Mouse (Mus musculus) brain, embryonic 18.5 days (tissue): Measurements from ENCODE around the gene Stat6.

Source experiments
- DNase-seq: peaks from one replicate; pipeline ENCODE4 v3.0.0-alpha.2; 2012; ENCODE audit warnings: low read depth, low spot score

Stat6 gene

DNA sequence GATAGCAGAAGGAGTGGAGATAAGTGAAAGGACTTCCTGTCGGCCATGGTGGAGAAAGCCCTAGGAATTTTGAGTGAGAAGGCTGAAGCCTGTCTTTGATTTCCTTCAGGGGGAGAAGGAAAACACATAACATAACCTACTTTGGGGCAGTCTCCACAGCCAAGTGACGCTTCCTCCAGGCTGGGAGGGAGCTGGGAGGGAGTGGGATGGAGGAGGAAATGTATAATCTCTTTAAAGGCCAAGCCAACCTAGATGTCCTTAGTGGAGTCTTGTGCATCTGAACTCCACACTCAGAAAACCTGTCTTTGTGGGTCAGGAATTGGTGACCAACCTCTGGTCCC lies 27.8 kb upstream of the Stat6 start:
- no peak for DNase-seq

DNA sequence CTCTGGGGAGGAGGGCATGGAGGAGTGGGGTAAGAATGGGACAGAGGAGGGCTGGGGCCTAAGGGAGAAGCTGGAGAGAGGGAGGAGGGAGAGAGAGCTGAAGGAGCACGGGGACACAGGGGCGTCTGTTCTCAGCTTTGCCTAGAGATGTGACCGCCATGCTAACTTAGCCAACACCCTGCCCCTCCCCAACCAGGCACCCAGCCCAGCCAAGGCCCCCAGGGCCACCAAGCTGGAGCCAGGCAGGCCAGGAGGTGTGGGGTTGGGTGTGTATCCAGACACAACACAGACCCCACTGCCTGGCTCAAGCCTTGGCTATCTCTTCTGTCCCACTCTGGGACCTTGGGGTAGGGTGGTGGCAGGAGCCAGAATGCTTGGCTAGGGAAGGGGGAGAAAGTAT lies 27.2 kb upstream of the Stat6 start:
- no peak for DNase-seq

DNA sequence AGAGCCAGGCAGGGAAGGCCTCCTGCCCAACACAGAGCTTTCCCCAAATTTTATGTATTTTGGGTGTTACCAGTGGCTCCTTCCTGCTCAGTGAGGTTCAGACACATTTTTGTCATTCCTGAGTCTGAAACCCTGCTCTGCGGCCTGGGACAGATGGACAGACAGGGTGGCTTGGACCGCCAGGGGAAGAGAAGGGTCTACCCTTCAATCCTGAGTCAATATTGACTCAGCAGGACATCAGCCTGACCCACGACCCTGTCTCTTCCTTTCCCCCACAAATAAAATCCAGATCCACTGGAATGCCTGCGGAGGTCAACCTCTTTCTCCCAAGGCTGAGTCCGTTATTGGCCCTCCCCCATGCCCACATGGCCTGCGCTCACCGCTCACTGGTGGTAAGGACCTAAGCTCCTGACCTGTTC lies 26.5 kb upstream of the Stat6 start:
- no peak for DNase-seq

DNA sequence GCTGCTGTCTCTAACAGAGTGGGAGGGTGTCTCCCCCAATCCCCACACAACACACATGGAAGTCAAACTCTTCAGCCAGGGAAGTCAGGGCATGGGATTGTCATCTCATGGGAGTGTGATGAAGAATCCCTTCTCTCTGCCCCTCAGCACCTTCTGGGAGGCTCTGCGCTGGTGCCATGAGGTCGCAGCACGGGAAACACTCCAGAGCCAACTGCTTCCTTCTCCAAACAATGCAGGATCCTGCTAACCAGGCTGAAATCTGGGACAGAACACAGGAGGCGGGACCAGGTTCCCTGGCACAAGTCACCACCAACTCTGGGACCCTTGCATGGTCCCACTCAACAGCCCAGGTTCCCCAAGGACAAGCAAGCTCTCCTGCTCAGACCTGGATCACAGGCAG lies 25.5 kb upstream of the Stat6 start:
- DNase-seq = no peak

DNA sequence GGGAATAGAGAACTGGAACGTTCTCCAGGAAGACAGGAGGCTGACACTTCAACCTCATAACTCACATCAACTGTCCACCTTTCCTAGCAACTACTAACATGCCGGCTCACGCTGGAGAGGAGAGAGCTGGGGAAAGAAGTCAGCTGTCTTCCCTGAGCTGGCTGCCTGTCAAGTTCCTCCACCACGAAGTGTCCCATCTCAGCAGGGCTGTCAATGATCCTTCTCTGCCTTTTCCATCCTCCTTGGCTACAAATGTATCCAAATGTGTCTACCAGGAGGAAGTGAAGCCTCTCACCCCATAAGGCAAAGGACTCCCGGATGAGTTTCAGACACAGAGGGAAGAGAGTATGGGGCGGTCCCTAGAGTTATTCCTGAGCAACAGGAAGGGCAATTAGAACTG lies 24.6 kb upstream of the Stat6 start:
- no peak for DNase-seq

DNA sequence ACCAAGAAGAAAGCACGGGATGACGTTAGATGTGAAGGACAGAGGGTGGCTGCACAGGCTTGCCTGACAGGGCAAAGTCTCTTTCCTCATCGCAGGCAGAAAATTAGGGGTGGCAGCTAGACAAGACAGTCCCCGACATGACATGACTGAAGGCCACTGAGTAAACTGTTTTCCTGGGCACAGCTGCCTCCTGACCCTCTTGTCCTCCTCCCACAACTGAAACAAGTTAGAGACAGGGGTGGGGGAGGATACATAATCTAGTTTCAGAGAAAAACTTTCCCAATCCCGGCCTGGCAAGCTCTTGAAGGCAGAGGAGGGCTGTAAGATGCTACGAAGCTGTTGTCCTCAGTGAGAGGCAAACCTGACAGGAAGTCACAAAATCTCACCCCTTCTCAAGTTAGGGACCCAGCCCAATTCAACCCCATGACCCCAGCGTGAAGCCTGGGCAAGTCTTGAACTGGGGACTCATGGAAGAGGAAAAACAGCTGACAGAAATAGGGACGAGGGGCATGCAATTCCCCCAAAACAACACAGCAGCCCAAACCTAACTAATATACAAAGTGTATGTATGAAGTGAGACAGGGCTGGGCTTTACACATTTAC lies 23.6 kb upstream of the Stat6 start:
- DNase-seq = no peak

DNA sequence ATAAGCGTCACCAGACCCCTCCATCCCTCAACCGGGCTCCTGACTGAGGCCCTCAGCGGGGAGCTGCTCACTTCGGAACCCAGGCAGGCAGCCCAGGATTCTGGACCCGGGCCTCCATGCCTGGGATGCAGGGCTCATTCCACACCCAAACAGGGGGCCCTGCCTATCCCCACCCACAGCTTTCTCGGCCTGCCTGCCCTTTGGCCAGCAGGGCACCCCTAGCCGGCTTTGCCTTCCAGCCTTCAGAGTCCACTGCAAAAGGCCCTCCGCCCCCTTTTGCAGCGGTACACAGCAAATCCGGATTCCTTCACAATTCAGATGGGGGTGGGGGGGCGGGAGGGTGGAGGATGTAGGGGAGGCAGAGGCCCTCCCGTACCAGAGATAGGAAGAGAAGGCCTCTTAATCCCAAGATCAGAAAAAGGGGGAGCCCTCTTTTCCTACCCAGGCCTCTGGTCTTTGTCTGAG lies 22.8 kb upstream of the Stat6 start:
- no peak for DNase-seq

DNA sequence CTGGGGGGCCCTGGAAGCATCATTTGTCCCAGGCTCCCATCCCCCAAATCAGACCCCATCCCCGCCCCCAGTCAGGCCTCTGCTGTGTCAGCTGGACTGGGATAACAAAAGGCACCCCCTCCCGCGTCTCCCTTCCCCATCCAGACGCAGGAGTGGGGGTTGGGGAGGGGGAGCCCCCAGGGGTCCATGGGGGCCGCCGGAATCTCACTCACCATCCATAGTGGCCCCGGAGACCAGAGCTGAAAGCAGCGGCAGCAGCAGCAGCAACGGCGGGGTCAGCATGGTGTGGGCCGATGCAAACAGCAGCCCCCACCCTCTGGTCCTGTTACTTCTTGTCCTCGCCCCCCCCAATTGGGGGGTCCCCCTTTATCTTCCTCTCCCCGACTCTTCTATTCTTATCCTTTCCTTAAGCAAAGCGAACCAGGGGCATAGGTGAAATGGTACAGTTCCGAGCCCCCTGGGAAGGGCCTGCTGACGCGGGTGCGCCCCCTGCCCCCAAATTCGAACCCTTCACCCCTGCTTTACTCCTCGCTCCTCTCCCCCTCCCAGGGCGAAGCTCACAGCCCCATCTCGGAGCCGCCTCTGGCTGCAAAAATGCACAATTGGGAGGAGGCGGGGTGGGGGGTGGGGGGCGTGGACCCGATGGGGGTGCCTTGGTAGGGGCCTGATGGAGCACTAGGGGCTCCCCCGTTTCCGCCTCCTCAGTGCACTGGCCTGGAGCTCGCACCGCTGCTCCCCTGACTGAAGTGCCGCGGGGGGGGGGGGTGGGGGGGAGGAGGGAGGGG lies 22.2 kb upstream of the Stat6 start, which contains the start of gene Lrp1:
Lrp1 (minus strand) TSS at position 743 of the 785 bp plus-strand sequence.
- no peak for DNase-seq

DNA sequence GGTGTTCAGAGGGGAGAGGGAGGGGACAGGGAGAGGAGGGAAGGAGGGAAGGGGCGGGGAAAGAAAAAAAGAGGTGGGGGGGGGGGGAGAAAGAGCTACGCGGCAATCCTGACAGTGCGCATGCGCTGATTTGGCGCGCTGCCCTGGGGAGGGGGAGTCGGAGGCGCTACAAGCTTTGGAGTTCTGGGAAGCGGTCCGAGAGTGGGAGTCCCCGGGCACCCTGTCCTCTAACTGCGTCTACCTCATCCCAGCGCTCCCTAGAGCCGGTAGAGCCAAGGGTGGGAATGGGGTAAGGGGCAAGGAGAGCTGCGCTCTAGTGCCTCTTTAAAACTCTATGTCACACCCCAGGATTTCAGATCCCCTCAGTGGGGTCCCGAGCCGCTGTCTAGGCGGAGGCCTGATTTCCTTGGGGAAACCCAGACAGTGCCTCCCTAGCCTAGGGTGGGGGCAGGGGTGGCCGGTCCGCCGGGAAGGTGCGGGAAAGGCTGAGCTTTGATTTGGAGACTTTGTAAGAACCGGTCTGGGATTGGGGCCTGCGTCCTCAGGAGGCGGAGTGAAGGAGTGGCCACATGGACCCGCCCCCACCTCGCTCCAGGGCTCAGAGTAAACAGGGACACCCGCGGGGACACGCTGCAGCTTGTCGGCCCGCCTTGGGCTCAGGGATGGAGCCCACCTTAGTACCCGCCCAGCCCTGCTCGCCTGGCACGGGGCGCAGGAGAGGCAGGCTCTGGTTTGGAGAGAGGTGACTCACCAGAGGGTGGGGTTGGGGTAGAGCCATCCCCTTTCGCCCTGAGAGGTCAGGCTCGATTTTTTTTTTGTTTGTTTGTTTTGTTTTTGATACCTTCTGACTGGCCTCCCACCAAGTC lies 21.4 kb upstream of the Stat6 start:
- DNase-seq = peak; percentile 78

DNA sequence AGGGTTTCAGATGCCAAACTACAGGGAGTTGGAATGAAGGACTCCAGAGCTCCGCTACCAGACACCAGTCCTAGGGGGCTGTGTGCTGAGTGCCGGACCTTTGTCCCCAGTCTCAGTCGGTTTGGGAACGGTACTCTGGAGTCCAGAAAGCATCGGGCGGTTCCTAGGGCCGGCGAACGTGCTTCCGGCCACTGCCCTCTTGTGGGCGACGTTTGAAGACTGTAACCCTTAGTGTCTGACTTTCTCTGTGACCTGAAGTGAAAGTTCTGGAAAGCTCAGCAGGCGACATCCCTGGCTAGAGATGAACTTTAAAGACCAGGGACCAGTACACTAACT lies 20.8 kb upstream of the Stat6 start:
- DNase-seq = no peak

DNA sequence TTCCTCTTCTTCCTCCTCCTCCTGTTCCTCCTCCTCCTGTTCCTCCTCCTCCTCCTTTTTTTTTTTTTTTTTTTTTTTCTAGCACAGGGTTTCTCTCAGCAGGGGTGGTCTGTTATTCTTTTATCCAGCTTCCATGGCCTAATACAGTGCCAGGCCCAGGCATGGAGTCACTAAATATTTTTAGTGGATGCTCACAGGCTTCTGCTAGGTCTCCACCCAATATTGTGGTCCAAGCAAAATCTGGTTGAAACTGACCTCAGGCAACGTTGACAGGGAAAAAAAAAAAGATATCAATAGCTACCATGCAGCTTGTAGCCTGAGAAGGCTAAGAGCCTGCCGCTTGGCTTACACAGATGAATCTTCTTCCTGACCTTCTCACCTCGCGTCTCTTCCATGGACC lies 20.1 kb upstream of the Stat6 start:
- no peak for DNase-seq

DNA sequence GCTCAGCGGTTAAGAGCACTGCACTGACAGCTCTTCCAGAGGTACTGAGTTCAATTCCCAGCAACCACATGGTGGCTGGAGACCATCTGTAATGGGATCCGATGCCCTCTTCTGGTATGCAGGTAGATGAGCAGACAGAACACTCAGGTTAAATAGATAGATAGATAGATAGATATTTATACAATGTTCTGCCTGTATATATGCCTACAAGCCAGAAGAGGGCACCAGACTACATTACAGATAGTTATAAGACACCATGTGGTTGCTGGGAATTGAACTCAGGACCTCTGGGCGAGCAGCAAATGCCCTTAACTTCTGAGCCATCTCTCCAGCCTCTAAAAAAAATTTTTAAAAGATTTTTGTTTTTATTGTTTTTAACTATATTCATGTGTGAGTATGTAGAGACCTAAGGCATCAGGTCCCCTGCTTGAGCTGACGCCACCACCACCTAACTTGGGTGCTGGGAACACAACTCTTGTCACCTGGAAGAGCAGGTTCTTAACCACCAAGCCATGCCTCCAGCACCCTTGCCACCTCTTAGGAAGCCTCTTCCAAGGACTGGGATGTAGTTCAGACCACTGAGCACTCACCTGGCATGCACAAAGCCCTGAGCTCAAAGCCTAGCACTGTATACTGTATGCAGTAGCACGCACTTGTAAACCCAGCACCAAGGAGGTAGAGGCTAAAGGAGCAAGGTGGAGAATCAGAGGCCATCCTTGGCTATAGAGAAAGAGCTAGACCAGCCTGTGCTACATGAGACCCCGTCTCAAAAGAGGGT lies 19.2 kb upstream of the Stat6 start:
- no peak for DNase-seq

DNA sequence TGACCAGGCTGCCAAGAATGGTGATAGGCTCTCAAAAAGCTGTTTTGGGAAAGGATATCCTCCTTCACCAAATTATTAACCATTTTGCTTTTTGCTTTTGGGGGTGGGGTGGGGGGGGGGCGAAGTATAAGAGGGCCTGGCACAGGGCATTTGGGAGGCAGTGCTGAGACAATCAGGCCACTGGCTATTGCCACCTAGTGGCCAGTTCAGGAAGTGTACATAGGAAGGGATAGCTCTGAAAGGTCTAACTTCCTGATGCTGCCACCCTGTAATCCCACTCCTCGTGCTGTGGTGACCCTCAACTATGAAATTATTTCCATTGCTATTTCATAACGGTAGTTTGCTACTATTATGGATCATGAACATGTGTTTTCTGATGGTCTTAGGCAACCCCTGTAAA lies 16.4 kb upstream of the Stat6 start:
- DNase-seq = no peak

DNA sequence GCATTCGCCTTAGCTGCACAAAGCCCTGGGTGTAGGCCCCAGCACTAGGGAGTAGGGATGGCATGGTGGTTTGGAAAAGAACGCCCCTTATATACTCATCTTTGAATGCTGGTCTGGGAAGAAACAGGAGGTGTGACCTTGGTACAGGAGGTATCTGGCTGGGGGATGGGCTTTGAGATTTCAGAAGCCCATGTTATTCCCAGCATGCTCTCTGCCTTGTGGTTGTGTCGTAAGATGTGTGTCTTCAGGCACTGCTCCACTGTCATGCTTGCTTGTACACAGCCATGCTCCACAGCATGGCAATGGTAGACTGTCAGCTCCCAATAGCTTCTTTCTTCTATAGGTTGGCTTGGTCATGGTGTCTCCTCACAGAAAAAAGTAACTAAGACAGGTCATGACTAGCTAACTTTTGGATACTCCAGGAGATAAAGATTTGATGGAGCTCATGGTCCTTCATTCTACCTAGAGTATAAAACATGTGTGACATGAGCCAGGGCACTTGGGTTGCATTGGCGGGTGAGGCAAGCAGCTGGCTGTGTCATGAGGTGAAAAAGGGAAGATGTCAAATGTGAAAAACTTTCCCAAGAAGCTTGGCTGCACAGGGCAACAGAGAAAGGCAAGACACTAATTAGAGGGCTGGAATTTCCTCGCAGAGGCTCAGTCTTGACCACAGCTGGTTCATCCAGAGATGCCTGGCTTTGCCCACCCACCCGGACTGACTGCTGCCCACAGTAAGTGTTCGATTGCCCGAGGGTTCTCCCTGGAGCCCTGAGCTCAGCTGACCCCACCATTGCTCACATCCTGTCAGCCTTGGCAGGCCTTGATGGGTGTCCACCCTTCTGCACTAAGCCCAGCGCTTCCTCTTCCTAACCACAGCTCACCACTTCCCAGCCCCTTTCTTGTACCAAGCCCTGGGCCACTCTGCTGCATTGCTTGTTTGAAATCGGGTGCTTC lies 11.2 kb upstream of the Stat6 start:
- no peak for DNase-seq

DNA sequence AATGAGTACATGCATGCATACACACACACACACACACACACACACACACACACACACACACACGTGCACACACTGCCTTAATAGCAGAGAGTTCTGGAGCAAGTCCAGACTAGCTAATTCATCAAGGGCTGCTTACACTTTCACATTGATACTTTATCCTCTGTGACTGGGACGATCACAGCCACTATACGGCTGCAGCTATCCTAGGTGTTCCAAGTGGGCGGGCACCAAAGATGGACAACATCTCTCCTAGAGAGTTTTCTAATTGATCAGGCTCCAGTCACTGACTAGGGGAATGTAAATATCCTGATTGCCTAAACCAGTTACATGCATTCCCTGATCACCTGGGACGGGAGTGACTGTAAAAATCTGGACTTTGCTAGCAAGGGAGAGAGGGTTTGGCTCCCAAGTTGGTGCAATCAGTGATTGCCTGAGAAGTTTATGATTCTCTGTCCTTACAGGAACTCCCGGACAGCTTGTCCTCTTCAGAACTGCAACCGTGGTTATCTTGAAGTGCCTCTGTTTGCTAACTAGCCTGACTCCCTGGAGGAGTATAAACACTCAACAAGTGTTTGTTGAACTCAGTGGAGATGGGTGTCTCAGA lies 10.0 kb upstream of the Stat6 start:
- DNase-seq = no peak

DNA sequence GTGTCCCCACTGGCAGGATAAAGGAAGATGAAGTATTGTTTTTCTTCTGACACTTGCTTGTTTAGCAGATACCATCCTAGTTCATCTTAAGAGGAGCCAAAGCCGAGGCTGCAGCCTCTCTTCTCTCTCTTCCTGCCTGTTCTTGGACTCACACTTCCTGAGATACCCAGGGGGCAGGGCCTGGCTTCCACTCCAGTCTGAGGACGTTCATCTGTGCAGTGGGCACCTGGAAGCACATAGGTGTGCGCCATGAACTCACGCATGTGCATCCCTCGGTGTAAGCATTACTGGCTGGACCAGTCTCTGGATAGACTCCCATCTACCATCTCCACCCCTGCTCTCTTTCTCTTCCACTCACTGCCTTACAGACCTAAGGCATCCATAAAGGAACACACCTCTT lies 2.4 kb upstream of the Stat6 start:
- no peak for DNase-seq

DNA sequence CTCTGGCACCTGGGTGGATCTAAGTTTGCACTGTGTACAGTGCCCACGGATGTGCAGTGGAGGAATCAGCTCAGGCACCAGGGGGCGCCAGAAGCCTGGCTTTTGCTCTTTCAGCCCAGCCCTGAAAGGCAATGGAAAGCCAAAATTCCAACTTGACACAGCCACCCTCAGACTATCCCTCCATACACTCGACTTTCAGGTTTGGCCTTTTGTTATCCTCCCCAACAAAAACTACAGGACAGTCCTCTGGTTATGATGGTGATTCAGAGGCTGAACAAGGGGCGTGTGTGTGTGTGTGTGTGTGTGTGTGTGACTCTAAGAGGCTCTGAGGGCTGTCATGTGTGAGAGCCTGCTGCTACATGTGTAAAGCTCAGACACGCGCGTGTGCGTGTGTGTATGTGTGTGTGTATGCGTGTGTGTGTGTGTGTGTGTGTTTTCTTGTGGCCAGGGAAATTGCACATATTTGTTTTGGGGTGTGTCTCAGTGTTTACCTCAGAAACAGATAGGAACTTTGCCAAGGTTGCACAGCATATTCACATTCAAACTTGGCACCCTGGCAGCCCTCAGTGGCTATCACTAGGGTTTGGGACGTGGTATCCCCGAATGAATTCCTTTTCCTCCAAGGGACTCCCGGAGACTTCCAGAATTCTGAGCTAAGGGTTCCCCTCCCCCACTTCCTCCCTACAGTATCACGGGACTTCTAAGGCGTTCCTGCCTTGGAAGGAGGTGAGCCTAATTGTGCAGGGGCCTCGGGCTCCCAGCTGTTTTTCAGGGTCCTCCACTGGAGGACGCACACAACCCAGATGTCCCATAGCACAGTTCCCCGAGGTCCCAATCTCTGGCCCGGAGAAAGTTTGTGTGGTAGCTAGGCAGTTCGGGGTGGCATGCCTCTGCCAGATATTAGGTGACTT lies 670 bp upstream of the Stat6 start:
- no peak for DNase-seq

DNA sequence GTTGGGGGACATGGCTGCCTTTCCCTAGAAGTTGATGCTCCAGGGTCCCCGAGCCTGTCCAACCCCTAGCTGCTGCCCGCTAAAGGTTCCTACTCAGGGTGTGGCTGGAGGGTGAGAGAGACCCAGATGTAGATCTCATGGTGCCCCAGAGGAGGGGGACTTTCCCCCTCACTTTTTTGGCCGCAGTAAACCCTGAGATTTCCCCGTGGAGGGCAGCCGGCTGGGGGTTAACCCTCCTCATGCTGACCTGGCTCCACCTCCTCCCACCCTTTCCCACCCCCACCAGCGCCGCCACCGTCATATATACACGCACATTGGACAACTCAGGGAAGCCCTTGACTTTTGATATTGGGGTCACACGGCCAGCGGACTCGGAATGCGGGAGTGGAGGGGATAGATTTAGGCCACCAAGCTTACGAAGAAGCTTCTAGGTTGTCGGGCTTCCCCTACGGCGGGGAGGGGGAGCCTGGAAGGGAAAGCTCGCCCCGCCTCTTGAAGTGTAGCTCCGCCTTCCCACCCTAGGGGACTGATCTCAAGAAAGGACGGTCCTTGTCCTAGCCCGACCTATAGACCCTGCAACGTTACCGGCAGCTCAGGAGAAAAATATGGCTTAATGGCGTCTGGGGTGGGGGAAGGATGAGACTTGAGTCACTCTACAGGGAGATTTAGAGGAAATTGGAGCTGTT lies 910 bp downstream of the Stat6 start:
- no peak for DNase-seq

DNA sequence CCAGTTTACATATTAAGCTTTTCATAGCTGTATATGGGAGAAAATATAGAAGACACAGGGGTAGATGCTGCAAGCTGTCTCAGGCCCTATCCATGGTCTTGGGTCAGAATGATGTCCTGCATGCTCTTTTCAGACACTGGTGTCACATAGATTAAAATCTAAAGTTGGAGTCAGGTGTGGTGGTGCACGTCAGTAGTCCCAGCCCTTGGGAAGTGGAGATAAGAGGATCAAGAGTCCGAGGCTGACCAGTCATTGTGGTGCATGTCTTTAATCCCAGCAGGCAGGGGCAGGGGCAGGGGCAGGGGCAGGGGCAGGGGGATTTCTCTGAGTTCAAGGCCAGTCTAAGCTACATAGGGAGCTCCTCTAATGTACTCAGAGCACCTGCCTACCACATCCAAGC lies 3.0 kb downstream of the Stat6 start:
- DNase-seq = no peak
